Mouse (Mus musculus) testis, adult 2 months (tissue): Measurements from ENCODE around the gene Copz2. TPM values are rescaled to one million over a fixed set of nuclear protein-coding genes. Genes with fewer than 3 reads are reported as not detected.

ENCODE experiments used
- H3K27ac ChIP-seq: fragments of 200-500 bp; 2 replicates; pipeline ENCODE4 v1.5.1; 2012; ENCODE audit warnings: low read depth, low read length; ENCODE audit not compliant: control insufficient read depth, insufficient read depth
- H3K27me3 ChIP-seq: fragments of 200-500 bp; 2 replicates; pipeline ENCODE4 v1.6.1; 2012; ENCODE audit warnings: mild to moderate bottlenecking, low read length, moderate library complexity; ENCODE audit not compliant: control insufficient read depth, insufficient read depth
- H3K36me3 ChIP-seq: fragments of 200-500 bp; 2 replicates; pipeline ENCODE4 v1.6.1; 2012; ENCODE audit warnings: mild to moderate bottlenecking, low read length; ENCODE audit not compliant: control insufficient read depth, insufficient read depth
- H3K4me1 ChIP-seq: fragments of 200-500 bp; 2 replicates; pipeline ENCODE4 v1.6.1; 2012; ENCODE audit warnings: low read length; ENCODE audit not compliant: control insufficient read depth, insufficient read depth
- H3K4me3 ChIP-seq: fragments of 200-500 bp; 2 replicates; pipeline ENCODE4 v1.5.1; 2012; ENCODE audit warnings: low read depth, mild to moderate bottlenecking, low read length, moderate library complexity, mixed read lengths; ENCODE audit not compliant: control insufficient read depth
- CTCF ChIP-seq: fragments of 200-500 bp; IDR thresholded peaks from 2 replicates; pipeline ENCODE4 v1.5.1; 2012; ENCODE audit warnings: low read depth, mild to moderate bottlenecking, inconsistent platforms, low read length, moderate library complexity; ENCODE audit not compliant: control insufficient read depth, insufficient read depth, insufficient replicate concordance
- POLR2A ChIP-seq: fragments of 200-500 bp; IDR thresholded peaks from 2 replicates; pipeline ENCODE4 v1.6.1; 2012; ENCODE audit warnings: low read depth, mild to moderate bottlenecking, inconsistent platforms, low read length, moderate library complexity; ENCODE audit not compliant: control insufficient read depth
- polyA plus RNA-seq: library from polyadenylated mRNA; depleted of rRNA; stranded (reverse); fragments of >200 nt; gene quantifications from 2 replicates; pipeline ENCODE4 v1.2.3, GENCODE M21; 2012

The Copz2 gene
- polyA plus RNA-seq, 1 experiment: 5.3 TPM

DNA sequence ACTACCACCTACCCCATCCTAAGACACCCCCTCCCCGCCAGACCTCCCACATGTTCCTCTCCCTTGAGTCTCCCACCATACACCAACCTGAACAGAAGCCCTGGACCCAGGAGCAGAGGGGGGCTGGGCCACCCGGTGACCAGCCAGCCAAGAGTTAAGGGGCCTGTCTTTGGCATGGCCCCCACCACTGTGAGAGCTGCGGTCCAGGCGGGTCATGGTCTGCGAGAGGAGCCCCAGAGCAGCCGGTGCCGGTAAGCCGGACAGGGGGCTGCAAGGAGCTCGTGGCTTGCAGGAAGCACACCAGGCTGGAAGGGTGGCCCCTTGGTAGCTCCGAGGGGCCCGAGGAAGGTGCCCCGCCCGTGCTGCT is 26.2 kb upstream of the Copz2 start:
- peak overlapping the region; percentile 81 for H3K4me3 ChIP-seq
- TF ChIP-seq CTCF (no peak), POLR2A (no peak)
- peaks cover 9% of the 10 kb centered on the region for H3K36me3 ChIP-seq
- H3K4me1 ChIP-seq: peaks cover 26% of the 10 kb centered on the region
- peak overlapping the region; percentile 56 for H3K27ac ChIP-seq
- H3K27me3 ChIP-seq: no peaks in the 10 kb centered on the region

DNA sequence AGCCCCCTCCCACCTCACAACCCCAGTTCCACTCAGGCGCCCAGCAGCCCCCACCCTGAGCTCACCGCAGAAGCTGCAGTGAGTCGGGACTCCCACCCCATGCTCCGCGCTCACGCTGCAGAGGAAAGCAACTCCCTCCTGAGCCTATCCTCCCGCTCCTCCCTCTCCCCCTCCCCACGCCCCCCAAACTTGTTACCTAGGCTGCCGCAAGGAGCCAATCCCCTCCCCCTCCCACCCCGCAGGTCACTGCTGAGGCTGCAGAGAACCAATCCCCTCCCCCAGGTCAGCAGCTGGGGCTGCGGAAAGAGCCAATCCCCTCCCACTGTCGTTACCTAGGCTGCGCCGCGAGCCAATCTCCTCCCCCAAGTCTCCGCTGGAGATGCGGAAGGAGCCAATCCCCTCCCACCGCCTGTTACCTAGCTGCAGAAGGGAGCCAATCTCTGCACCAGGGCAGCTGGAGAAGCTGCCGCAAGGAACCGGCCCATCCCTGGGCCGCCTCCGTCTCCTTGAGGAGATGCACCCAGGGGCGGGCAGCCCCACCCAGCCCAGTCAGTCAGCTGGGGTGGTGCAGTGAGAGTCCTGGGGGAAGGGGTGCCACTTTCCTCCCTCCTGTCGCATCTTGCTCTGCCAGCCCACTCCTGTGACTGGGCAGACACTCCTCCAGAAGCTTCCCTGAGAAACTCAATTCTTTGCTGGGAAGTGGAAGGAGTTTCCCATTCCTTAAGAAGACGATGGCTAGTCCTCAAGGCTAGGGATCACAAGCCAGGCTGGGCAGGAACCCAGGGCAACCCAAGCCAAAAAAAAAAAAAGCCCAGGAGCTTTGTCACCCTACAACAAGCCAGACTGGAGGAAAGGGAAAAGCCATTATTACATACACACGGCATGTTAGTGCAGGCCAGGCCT is 25.5 kb upstream of the Copz2 start:
- Histone ChIP-seq H3K36me3 (peaks cover 9% of the 10 kb centered on the region), H3K27me3 (no peaks in the 10 kb centered on the region), H3K27ac (peak overlapping the region; percentile 86), H3K4me1 (peaks cover 29% of the 10 kb centered on the region), H3K4me3 (peak overlapping the region; percentile 81)
- TF ChIP-seq POLR2A (no peak), CTCF (no peak)

- H3K4me1 ChIP-seq: peaks cover 29% of the 10 kb centered on the region
- peak overlapping the region; percentile 81 for H3K4me3 ChIP-seq
- TF ChIP-seq CTCF (no peak), POLR2A (no peak)
- H3K27ac ChIP-seq: peak overlapping the region; percentile 86
- H3K27me3 ChIP-seq: no peaks in the 10 kb centered on the region
- H3K36me3 ChIP-seq: peaks cover 2% of the 10 kb centered on the region
Observed at GRCm38 (mm10) chr11:96824783-96825495, 24.7 kb upstream of the Copz2 start.

DNA sequence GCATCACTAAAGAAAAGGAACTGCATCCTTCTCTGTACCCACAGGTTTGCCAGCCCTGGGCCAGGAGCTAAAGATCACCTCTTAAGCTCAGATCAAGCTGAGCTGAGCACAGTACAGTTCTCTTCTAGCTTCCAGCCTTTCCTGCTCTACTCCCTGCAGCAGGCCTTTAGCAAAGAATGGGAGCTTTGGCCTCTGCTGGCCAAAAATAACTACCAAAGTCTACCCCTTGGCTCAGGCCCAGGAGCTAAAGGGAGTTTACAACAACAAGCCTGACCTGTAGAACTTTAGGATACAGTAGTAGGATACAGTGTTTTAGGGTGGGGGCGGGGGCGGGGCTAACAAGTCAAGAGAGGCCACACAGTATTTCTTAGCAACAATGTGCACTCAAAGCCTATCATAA is 23.2 kb upstream of the Copz2 start:
- H3K27me3 ChIP-seq: no peaks in the 10 kb centered on the region
- H3K4me3 ChIP-seq: no peak overlapping the region; the same call in 1 of the 2 replicates
- TF ChIP-seq POLR2A (no peak), CTCF (no peak)
- no peaks in the 10 kb centered on the region; the same call in 1 of the 2 replicates for H3K36me3 ChIP-seq
- peaks cover 31% of the 10 kb centered on the region for H3K4me1 ChIP-seq
- no peak overlapping the region; the same call in 1 of the 2 replicates for H3K27ac ChIP-seq

- H3K4me3 ChIP-seq: peak overlapping the region; percentile 9; the same call in 1 of the 2 replicates
- H3K27me3 ChIP-seq: no peaks in the 10 kb centered on the region
- no peaks in the 10 kb centered on the region for H3K36me3 ChIP-seq
- H3K4me1 ChIP-seq: peaks cover 32% of the 10 kb centered on the region
- no peak for TF ChIP-seq CTCF
- TF ChIP-seq POLR2A: no peak
- H3K27ac ChIP-seq: peak overlapping the region; percentile 41; the same call in 1 of the 2 replicates
Observed at GRCm38 (mm10) chr11:96827062-96827581, 22.5 kb upstream of the Copz2 start.

GRCm38 (mm10) chr11:96827917-96828316 is 21.8 kb upstream of the Copz2 start:
- H3K4me1 ChIP-seq: peaks cover 31% of the 10 kb centered on the region
- TF ChIP-seq CTCF: no peak
- TF ChIP-seq POLR2A: no peak
- no peaks in the 10 kb centered on the region for H3K36me3 ChIP-seq
- no peaks in the 10 kb centered on the region for H3K27me3 ChIP-seq
- 0 out of 2 replicates have a peak overlapping the region, but pooled peaks have one; percentile 7 for H3K27ac ChIP-seq
- peak overlapping the region; percentile 4 for H3K4me3 ChIP-seq

DNA sequence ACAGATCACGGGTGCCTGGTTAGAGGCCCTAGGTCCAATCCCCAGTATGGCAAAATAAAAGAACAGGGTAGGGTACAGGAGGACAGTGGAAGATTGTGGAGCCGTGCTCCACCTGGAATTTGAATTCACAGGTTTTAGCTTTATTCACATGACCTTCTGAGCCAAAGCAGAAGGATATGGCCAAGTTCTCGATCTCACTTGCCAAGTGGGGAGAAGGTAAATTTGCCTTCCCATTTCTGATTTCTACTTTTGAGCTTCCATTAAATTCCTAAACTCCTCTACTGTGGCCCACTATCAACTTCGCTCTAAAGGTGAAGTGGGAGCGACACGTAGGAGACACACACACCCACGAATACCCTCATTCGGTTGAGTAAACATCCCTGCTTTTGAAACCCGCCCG is 20.8 kb upstream of the Copz2 start:
- no peaks in the 10 kb centered on the region for H3K36me3 ChIP-seq
- H3K27me3 ChIP-seq: no peaks in the 10 kb centered on the region
- peak overlapping the region; percentile 98 for H3K27ac ChIP-seq
- TF ChIP-seq CTCF: no peak
- no peak for TF ChIP-seq POLR2A
- H3K4me3 ChIP-seq: peak overlapping the region; percentile 97
- peaks cover 24% of the 10 kb centered on the region for H3K4me1 ChIP-seq
